Mouse (Mus musculus) frontal cortex, adult 2 months (tissue): ENCODE data around the gene Snx9. TPM values are rescaled to one million over a fixed set of nuclear protein-coding genes. Genes with fewer than 3 reads are reported as not detected.

Experiments used
- DNase-seq, 2 experiments: peaks; one replicate each; pipeline ENCODE4 v3.0.0; 2022; ENCODE audit warnings: low spot score in 1 of 2; ENCODE audit errors: extremely low spot score in 1 of 2
- polyA plus RNA-seq: library from polyadenylated mRNA; depleted of rRNA; stranded (reverse); fragments of >200 nt; gene quantifications from 2 replicates; pipeline ENCODE4 v1.2.3, GENCODE M21; 2012

Snx9 gene
- polyA plus RNA-seq, 1 experiment, result 12.3 TPM

DNA sequence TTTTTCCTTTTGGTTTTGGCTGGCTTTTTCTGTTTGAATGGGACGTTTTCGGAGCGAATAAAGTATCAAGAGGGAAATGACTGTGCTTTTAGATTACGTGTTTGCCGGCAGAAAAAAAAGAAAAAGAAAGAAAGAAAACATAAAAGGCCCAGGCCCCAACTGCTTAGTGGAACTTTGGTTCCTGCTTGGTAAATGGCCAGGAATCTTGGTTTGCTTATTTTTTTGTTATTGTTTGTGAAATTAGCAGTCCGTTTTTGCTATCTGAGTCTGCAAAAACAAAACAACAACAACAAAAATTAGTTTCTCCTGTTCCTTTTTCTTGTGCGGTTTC, 779 bp downstream of the Snx9 start:
- DNase-seq, result no peak

GRCm38 (mm10) chr17:5842988-5843640, 2.0 kb downstream of the Snx9 start:
- no peak for DNase-seq

- DNase-seq, result no peak
Observed at GRCm38 (mm10) chr17:5843641-5843990, 2.5 kb downstream of the Snx9 start.

- DNase-seq, result no peak
Observed at GRCm38 (mm10) chr17:5845376-5845775, 4.2 kb downstream of the Snx9 start.

DNA sequence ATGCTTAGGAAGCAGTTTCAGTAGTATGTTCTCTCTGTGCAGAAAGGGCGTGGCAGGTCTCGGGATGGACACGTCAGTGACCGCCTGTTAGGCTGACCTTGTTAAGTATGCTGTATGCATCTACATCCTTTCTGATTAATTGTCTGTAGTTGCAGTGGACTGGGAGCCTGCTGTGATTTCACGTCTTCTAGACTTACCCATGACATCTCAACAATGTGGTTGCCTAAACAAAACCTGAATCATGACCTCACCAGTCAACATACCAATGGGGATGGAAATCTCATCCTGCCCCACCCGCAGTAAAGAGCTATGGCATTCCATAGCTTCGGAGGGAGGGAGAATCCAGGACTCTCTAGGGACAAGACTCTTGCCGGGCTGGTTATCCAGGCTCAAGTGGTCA, 5.0 kb downstream of the Snx9 start:
- DNase-seq, result no peak

DNA sequence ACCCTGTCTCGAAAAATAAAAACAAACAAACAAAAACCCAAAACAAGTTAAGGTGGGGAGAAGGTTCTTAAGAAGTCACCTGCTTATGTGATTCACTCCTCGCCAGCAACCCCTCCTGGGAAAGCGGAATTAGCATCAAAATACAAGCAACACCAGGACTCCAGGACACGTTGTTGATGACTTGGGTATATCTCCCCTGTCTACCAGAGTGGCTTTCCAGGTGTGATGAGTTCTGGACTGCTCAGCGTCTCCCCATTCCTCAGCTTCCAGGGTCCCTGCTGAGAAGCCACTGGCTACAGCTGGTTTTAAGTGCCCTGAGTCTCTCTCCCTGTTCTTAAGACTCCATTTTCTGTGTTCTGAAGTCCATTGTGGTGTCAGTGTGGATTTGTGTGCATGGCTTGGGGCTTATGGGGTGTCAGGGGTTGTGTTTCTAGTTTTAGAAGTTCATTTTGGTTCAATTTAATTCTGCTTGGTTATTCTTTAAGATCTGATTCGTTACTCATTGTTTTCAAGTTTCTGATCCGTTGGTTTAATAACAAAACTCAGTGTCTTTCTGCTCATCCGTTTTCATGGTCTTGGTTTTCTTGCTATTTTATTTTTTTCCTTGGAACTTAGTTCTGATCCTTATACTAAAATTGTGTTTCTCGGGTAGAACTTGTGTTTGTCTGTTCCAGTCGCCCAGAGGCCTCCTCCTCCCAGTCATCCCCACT, 7.7 kb downstream of the Snx9 start:
- DNase-seq, result no peak

- DNase-seq, result peak in 1 of 2 experiments; percentile 62
Observed at GRCm38 (mm10) chr17:5849421-5849910, 8.3 kb downstream of the Snx9 start.

DNA sequence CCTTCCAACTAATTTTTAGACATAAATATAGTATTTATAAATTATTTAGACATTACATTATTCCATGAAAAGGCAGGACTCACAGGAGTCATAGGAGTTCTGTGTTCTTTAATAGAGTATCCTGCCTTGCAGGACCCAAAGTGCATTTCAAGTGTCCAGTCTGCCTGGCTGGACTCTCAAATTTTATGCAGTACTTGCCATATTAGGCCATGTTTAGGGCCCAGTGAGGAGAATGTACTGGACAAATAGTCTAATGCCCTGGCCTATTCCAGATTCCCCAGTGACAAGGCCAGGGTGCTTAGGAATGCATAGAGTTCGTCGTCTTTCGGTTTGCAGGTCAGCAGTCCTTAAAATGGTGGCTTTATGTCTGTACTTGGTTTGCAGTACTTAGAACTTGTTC, 8.9 kb downstream of the Snx9 start:
- DNase-seq, result no peak

- no peak for DNase-seq
Observed at GRCm38 (mm10) chr17:5850476-5850875, 9.3 kb downstream of the Snx9 start.

GRCm38 (mm10) chr17:5853936-5854335, 12.8 kb downstream of the Snx9 start:
- no peak for DNase-seq

- DNase-seq, result no peak
Observed at GRCm38 (mm10) chr17:5855560-5855959, 14.4 kb downstream of the Snx9 start.

DNA sequence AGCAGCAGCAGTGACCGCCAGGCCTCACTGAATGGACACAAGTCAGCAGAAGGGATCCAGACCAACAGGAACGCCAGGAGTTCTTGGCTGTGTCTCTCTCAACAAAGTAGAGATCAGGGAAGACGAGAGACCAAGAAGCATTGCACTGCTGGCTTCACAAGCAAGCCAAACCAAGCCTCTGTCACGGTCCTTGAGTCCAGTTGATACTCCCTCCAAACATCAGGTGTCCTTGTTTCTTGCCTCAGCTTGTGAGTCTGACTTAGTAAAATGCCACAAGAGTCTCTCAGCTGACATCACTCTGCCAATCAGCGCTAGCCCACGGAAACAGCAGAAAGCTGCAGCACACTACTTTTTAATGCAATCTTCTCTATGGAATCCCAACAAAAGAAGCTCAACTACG, 15.3 kb downstream of the Snx9 start:
- DNase-seq, result no peak

DNA sequence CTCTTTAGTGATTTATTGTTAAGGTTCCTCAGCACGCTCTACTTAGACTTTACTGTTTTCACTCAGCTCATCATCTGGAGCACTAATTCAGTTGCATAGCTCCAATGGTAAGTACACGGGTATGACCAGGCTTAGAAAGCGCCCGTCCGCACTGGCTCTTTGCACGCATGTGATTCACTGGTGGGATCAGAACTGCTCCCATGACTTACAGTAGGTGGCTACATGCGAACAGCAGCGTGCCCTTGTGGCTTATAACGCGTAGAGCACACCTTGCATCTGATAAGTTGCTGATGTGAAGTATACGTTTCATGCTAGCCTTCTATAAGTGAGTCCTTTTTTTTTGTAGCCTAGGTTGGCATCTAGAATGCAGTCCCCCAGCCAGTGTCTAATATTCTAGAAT, 16.1 kb downstream of the Snx9 start:
- DNase-seq, result no peak

DNA sequence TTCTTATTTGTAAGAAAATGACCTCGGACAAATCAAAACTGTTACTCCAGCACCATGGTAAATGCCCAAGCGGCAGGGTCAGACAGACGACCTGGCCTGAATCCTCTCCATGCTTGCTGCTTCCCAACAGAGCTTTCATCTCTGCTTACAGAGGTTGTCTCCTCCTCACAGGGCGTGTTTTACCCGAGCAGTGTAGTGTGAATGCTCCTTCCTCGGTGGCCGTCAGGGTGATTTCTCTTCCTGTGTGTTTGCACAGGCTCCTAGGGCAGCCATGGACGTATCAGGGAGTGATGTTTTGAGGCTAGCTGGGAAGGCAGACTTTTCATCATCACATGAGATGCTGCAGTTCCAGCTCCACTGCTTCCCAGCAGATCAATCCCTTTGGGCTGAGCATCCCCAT, 17.1 kb downstream of the Snx9 start:
- DNase-seq, result no peak

- DNase-seq, result peak in 1 of 2 experiments; percentile 25
Observed at GRCm38 (mm10) chr17:5862285-5862684, 21.2 kb downstream of the Snx9 start.

DNA sequence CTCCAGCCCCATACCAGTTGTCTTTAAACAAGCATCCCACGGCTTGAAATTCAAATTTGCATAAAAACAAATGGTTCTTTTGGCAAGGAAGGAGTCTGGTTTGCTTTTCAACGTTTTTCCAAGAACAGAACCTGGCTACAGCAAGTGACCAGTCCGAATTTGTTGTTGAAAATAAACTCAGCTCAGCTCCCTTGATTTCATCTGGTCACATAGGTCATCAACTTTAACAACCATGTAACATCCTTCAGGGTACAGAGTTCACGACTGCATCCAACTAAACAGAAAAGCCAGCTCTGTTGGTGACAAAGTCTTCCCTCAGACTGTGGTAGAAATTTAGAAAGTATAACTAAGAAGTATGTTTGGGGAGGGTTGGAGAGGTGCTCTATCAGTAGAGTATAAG, 21.7 kb downstream of the Snx9 start:
- DNase-seq, result no peak

DNA sequence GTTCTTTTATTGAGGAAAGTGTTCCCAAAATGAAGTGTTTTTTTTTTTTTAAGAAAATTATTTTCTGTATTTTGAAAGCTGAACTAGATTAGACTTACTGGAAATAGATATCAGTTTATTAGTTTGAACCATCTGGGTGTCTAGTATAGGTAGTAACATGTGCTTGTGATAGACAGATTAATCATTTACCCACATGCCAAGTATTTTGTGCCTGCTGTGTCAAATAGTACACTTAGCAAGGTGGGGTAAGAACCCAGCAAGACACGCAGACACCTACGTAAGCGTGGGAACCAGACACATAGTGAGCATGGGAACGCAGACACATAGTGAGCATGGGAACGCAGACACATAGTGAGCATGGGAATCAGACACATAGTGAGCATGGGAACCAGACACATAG, 22.6 kb downstream of the Snx9 start:
- no peak for DNase-seq

- no peak for DNase-seq
Observed at GRCm38 (mm10) chr17:5867456-5867855, 26.3 kb downstream of the Snx9 start.

- DNase-seq, result no peak
Observed at GRCm38 (mm10) chr17:5868319-5869031, 27.3 kb downstream of the Snx9 start.

- no peak for DNase-seq
Observed at GRCm38 (mm10) chr17:5869461-5869860, 28.3 kb downstream of the Snx9 start.

GRCm38 (mm10) chr17:5870002-5870401, 28.9 kb downstream of the Snx9 start:
- no peak for DNase-seq

GRCm38 (mm10) chr17:5870696-5871095, 29.6 kb downstream of the Snx9 start:
- no peak for DNase-seq
